Comparison of ENCODE assay signal across 11 mouse cellular contexts in genomic region chr9:43970858-43971257, GRCm38 (mm10).
A peak's percentile ranks its signal among the peaks of the same experiment; 100 is the strongest.
DNase-seq lines count a peak whose midpoint lies in the region; ATAC-seq and TF ChIP-seq lines count a peak whose summit lies in the region.
"Had no signal": no experiment of that assay in that cellular context is flagged by ENCODE, and none has a peak within 500 bp of the region (broad histone marks: within the 10 kb centered on the region; RNA-seq: fewer than 3 reads in every experiment).

No protein-coding gene starts in this region.

- 58% methylated on average over 3 of the region's 3 CpGs for WGBS in embryonic facial prominence, embryonic 15.5 days
- 69% methylated on average over 3 of the region's 3 CpGs for WGBS in embryonic facial prominence, embryonic 10.5 days
- WGBS in neural tube, embryonic 11.5 days: 57% methylated on average over 3 of the region's 3 CpGs
- WGBS in hindbrain, postnatal 0 days: 24% methylated on average over 3 of the region's 3 CpGs

- no peaks in the 10 kb centered on the region for H3K36me3 ChIP-seq in embryonic facial prominence, embryonic 15.5 days
- H3K36me3 ChIP-seq in embryonic facial prominence, embryonic 10.5 days (replicated peaks): no peaks in the 10 kb centered on the region
- H3K36me3 ChIP-seq in neural tube, embryonic 11.5 days (ENCODE audit: control insufficient read depth, insufficient read depth, low read length): no peaks in the 10 kb centered on the region
- no peaks in the 10 kb centered on the region for H3K36me3 ChIP-seq in hindbrain, postnatal 0 days (ENCODE audit: insufficient read depth, low read length)
- H3K36me3 ChIP-seq: lung, embryonic 15.5 days had no signal

- no peak overlapping the region for H3K27ac ChIP-seq in embryonic facial prominence, embryonic 15.5 days (replicated peaks)
- H3K27ac ChIP-seq in embryonic facial prominence, embryonic 10.5 days (replicated peaks): no peak overlapping the region
- peak overlapping the region; percentile 78; the same call in 1 of the 2 replicates for H3K27ac ChIP-seq in neural tube, embryonic 11.5 days (ENCODE audit: low read depth, low read length)
- H3K27ac ChIP-seq in hindbrain, postnatal 0 days: no peak overlapping the region
- H3K27ac ChIP-seq: lung, embryonic 15.5 days had no signal

- H3K4me2 ChIP-seq in embryonic facial prominence, embryonic 15.5 days (replicated peaks): no peak overlapping the region
- H3K4me2 ChIP-seq in neural tube, embryonic 11.5 days (ENCODE audit: low read depth): no peak overlapping the region
- no peak overlapping the region for H3K4me2 ChIP-seq in hindbrain, postnatal 0 days (ENCODE audit: low read depth, low read length)
- H3K4me2 ChIP-seq: lung, embryonic 15.5 days had no signal

- no peak overlapping the region for H3K9ac ChIP-seq in embryonic facial prominence, embryonic 15.5 days
- H3K9ac ChIP-seq in neural tube, embryonic 11.5 days (ENCODE audit: low read length): no peak overlapping the region
- H3K9ac ChIP-seq in hindbrain, postnatal 0 days (replicated peaks; ENCODE audit: low read length): no peak overlapping the region
- H3K9ac ChIP-seq: lung, embryonic 15.5 days had no signal

- H3K4me3 ChIP-seq in embryonic facial prominence, embryonic 15.5 days (replicated peaks): no peak overlapping the region
- no peak overlapping the region for H3K4me3 ChIP-seq in embryonic facial prominence, embryonic 10.5 days
- H3K4me3 ChIP-seq in neural tube, embryonic 11.5 days (ENCODE audit: low read depth, low read length): no peak overlapping the region
- no peak overlapping the region for H3K4me3 ChIP-seq in hindbrain, postnatal 0 days (ENCODE audit: low read length)
- H3K4me3 ChIP-seq: lung, embryonic 15.5 days had no signal

- H3K9me3 ChIP-seq in embryonic facial prominence, embryonic 15.5 days (replicated peaks): no peaks in the 10 kb centered on the region
- H3K9me3 ChIP-seq in embryonic facial prominence, embryonic 10.5 days: no peaks in the 10 kb centered on the region
- no peaks in the 10 kb centered on the region for H3K9me3 ChIP-seq in neural tube, embryonic 11.5 days (ENCODE audit: control insufficient read depth, low read length)
- no peaks in the 10 kb centered on the region for H3K9me3 ChIP-seq in hindbrain, postnatal 0 days (ENCODE audit: low read length)
- H3K9me3 ChIP-seq: lung, embryonic 15.5 days had no signal

- peaks cover 2% of the 10 kb centered on the region; the same call in 1 of the 2 replicates for H3K27me3 ChIP-seq in embryonic facial prominence, embryonic 15.5 days
- no peaks in the 10 kb centered on the region for H3K27me3 ChIP-seq in embryonic facial prominence, embryonic 10.5 days (replicated peaks; ENCODE audit: low read depth, poor library complexity, severe bottlenecking)
- no peaks in the 10 kb centered on the region for H3K27me3 ChIP-seq in neural tube, embryonic 11.5 days (ENCODE audit: control insufficient read depth, insufficient read depth, low read length)
- no peaks in the 10 kb centered on the region for H3K27me3 ChIP-seq in hindbrain, postnatal 0 days (ENCODE audit: insufficient read depth, low read length)
- H3K27me3 ChIP-seq: lung, embryonic 15.5 days had no signal

- DNase-seq in embryonic facial prominence, embryonic 10.5 days (ENCODE audit: low spot score): no peak
- DNase-seq in neural tube, embryonic 11.5 days (ENCODE audit: low spot score): peak; percentile 29
- no peak for DNase-seq in neural tube, embryonic 10.5 days (ENCODE audit: extremely low spot score, low spot score)
- DNase-seq in hindbrain, postnatal 0 days (ENCODE audit: low spot score): peak; percentile 45
- no peak for DNase-seq in natural killer cell, adult 2 months (ENCODE audit: low spot score in 2 of 2)
- DNase-seq in right cerebral cortex, adult 18-20 months: no peak
- DNase-seq: kidney, adult 11 months; kidney, postnatal 4 days had no signal

- ATAC-seq in embryonic facial prominence, embryonic 15.5 days (ENCODE audit: insufficient number of reproducible peaks, low FRiP score, low TSS enrichment, low read depth): 0 out of 2 replicates have a peak, but pooled peaks have one; percentile 11
- peak; percentile 29; the same call in 1 of the 2 replicates for ATAC-seq in neural tube, embryonic 11.5 days (ENCODE audit: insufficient read depth, low FRiP score, low TSS enrichment)
- peak; percentile 55 for ATAC-seq in hindbrain, postnatal 0 days
- no peak for ATAC-seq in frontal cortex, adult (ENCODE audit: low TSS enrichment)

- H3K4me1 ChIP-seq in embryonic facial prominence, embryonic 15.5 days: no peaks in the 10 kb centered on the region
- H3K4me1 ChIP-seq in embryonic facial prominence, embryonic 10.5 days: peaks cover 18% of the 10 kb centered on the region
- peaks cover 17% of the 10 kb centered on the region for H3K4me1 ChIP-seq in neural tube, embryonic 11.5 days (ENCODE audit: control insufficient read depth, insufficient read depth, low read length)
- H3K4me1 ChIP-seq in hindbrain, postnatal 0 days (ENCODE audit: insufficient read depth, low read length): peaks cover 22% of the 10 kb centered on the region
- H3K4me1 ChIP-seq: lung, embryonic 15.5 days had no signal

- no peak for TF ChIP-seq CTCF in hindbrain, postnatal 0 days (IDR thresholded peaks at IDR 0.05; ENCODE audit: low read depth)

Comparison
In these comparisons a context has a peak if more than half of its experiments do, and no peak if none do; other contexts are left out.
1. DNase-seq: peak in neural tube, embryonic 11.5 days (single experiment) and hindbrain, postnatal 0 days (single experiment); none in embryonic facial prominence, embryonic 10.5 days (single experiment), neural tube, embryonic 10.5 days (single experiment), natural killer cell, adult 2 months (0 of 2) and right cerebral cortex, adult 18-20 months (single experiment).